Mouse (Mus musculus) splenic B cell, adult 2 months (primary cell): ENCODE results near the gene Lsm11.

ENCODE experiments used
- DNase-seq: peaks from one replicate; pipeline ENCODE4 v3.0.0-alpha.2; 2011; ENCODE audit warnings: low read depth, low spot score
- H3K27me3 ChIP-seq: 2 replicates; pipeline ENCODE4 v1.6.1; 2012; ENCODE audit warnings: mild to moderate bottlenecking, low read length, moderate library complexity, mixed read lengths; ENCODE audit not compliant: control insufficient read depth, poor library complexity, insufficient read depth, severe bottlenecking
- H3K36me3 ChIP-seq: 2 replicates; pipeline ENCODE4 v1.6.1; 2012; ENCODE audit warnings: mild to moderate bottlenecking, low read length, moderate library complexity, mixed read lengths; ENCODE audit not compliant: control insufficient read depth, poor library complexity, insufficient read depth, severe bottlenecking

Lsm11 gene

GRCm38 (mm10) chr11:45943891-45944642 is 668 bp downstream of the Lsm11 start:
- Histone ChIP-seq H3K27me3 (no peaks in the 10 kb centered on the region), H3K36me3 (peaks cover 2% of the 10 kb centered on the region; the same call in 1 of the 2 replicates)
- peak; percentile 33 for DNase-seq

GRCm38 (mm10) chr11:45943108-45943705 is 1.5 kb downstream of the Lsm11 start:
- no peak for DNase-seq
- peaks cover 2% of the 10 kb centered on the region; the same call in 1 of the 2 replicates for H3K36me3 ChIP-seq

GRCm38 (mm10) chr11:45942281-45942680 is 2.5 kb downstream of the Lsm11 start:
- H3K36me3 ChIP-seq = no peaks in the 10 kb centered on the region
- no peak for DNase-seq
- no peaks in the 10 kb centered on the region for H3K27me3 ChIP-seq

More at GRCm38 (mm10) chr11:45943108-45943705, 1.5 kb downstream of the Lsm11 start:
- no peaks in the 10 kb centered on the region for H3K27me3 ChIP-seq

- no peaks in the 10 kb centered on the region for H3K27me3 ChIP-seq
- DNase-seq = no peak
- H3K36me3 ChIP-seq = no peaks in the 10 kb centered on the region
Measured at GRCm38 (mm10) chr11:45938917-45939316, 5.8 kb downstream of the Lsm11 start.

GRCm38 (mm10) chr11:45937478-45937877 is 7.3 kb downstream of the Lsm11 start:
- no peak for DNase-seq
- Histone ChIP-seq H3K27me3 (no peaks in the 10 kb centered on the region), H3K36me3 (peaks cover 12% of the 10 kb centered on the region)

GRCm38 (mm10) chr11:45932771-45933170 is 12.0 kb downstream of the Lsm11 start:
- H3K27me3 ChIP-seq = no peaks in the 10 kb centered on the region
- DNase-seq = no peak

GRCm38 (mm10) chr11:45929541-45929940 is 15.2 kb downstream of the Lsm11 start:
- no peak for DNase-seq
- H3K27me3 ChIP-seq = no peaks in the 10 kb centered on the region
- peaks cover 16% of the 10 kb centered on the region for H3K36me3 ChIP-seq

More at GRCm38 (mm10) chr11:45932771-45933170, 12.0 kb downstream of the Lsm11 start:
- H3K36me3 ChIP-seq = peaks cover 16% of the 10 kb centered on the region

- Histone ChIP-seq H3K36me3 (0 out of 2 replicates have a peak, but pooled peaks cover 4% of the 10 kb centered on the region), H3K27me3 (no peaks in the 10 kb centered on the region)
- DNase-seq = no peak
Measured at GRCm38 (mm10) chr11:45927456-45927855, 17.3 kb downstream of the Lsm11 start.

- Histone ChIP-seq H3K27me3 (no peaks in the 10 kb centered on the region), H3K36me3 (0 out of 2 replicates have a peak, but pooled peaks cover 2% of the 10 kb centered on the region)
- peak; percentile 83 for DNase-seq
Measured at GRCm38 (mm10) chr11:45926640-45927082, 18.1 kb downstream of the Lsm11 start.

- H3K27me3 ChIP-seq = no peaks in the 10 kb centered on the region
- 0 out of 2 replicates have a peak, but pooled peaks cover 2% of the 10 kb centered on the region for H3K36me3 ChIP-seq
- no peak for DNase-seq
Measured at GRCm38 (mm10) chr11:45925436-45925835, 19.3 kb downstream of the Lsm11 start.

GRCm38 (mm10) chr11:45921480-45921898 is 23.2 kb downstream of the Lsm11 start:
- no peaks in the 10 kb centered on the region for H3K36me3 ChIP-seq
- DNase-seq = no peak
- no peaks in the 10 kb centered on the region for H3K27me3 ChIP-seq

GRCm38 (mm10) chr11:45921026-45921425 is 23.7 kb downstream of the Lsm11 start:
- H3K36me3 ChIP-seq = no peaks in the 10 kb centered on the region
- DNase-seq = no peak
- no peaks in the 10 kb centered on the region for H3K27me3 ChIP-seq

GRCm38 (mm10) chr11:45918836-45919235 is 25.9 kb downstream of the Lsm11 start:
- no peaks in the 10 kb centered on the region for H3K27me3 ChIP-seq
- DNase-seq = no peak
- no peaks in the 10 kb centered on the region for H3K36me3 ChIP-seq

- Histone ChIP-seq H3K36me3 (no peaks in the 10 kb centered on the region), H3K27me3 (no peaks in the 10 kb centered on the region)
- DNase-seq = no peak
Measured at GRCm38 (mm10) chr11:45918018-45918417, 26.7 kb downstream of the Lsm11 start.

- Histone ChIP-seq H3K36me3 (peaks cover under 1% of the 10 kb centered on the region; the same call in 1 of the 2 replicates), H3K27me3 (no peaks in the 10 kb centered on the region)
- DNase-seq = no peak
Measured at GRCm38 (mm10) chr11:45916196-45916595, 28.5 kb downstream of the Lsm11 start.
